Comparison of ENCODE assay signal across 9 mouse cellular contexts in the genomic region with DNA sequence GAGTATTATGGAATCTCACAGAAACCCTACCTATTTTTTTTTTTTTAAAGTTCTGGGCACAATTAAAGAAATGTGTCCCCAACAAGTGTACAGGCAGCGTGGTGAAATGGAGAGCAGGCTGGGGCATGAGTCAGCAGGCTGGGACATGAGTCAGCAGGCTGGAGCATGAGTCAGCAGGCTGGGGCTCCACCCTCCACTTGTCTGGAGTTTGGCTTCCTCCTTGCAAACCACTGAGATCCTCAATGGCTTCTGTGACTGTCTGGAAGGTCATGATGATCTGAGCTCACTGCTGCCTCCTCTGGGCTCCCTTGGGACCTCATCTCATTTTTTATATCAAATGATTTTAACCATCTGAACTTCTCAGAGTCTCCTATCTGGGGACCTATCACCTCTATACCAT. TPM values are rescaled to one million over a fixed set of nuclear protein-coding genes. Genes with fewer than 3 reads are reported as not detected.
DNase-seq lines count a peak whose midpoint lies in the region; ATAC-seq and TF ChIP-seq lines count a peak whose summit lies in the region.
"Had no signal": no experiment of that assay in that cellular context is flagged by ENCODE, and none has a peak within 500 bp of the region (broad histone marks: within the 10 kb centered on the region; RNA-seq: fewer than 3 reads in every experiment).

No protein-coding gene starts in this region.

- 71% methylated on average over 1 of the region's 1 CpGs for WGBS in kidney, embryonic 16.5 days
- WGBS in liver, embryonic 12.5 days (ENCODE audit: insufficient replicate concordance) = 23% methylated on average over 1 of the region's 1 CpGs

- no peak overlapping the region for H3K9ac ChIP-seq in kidney, embryonic 16.5 days (replicated peaks; ENCODE audit: low read length)
- H3K9ac ChIP-seq in liver, embryonic 12.5 days = no peak overlapping the region
- H3K9ac ChIP-seq: embryonic facial prominence, embryonic 13.5 days had no signal

- no peak for ATAC-seq in kidney, embryonic 16.5 days (ENCODE audit: low FRiP score, low TSS enrichment)
- ATAC-seq in liver, embryonic 12.5 days = peak; percentile 78

- H3K4me3 ChIP-seq in kidney, embryonic 16.5 days (ENCODE audit: low read length) = no peak overlapping the region
- H3K4me3 ChIP-seq in E14TG2a.4 (replicated peaks; ENCODE audit: low read length) = no peak overlapping the region
- no peak overlapping the region for H3K4me3 ChIP-seq in liver, embryonic 12.5 days
- H3K4me3 ChIP-seq: embryonic facial prominence, embryonic 13.5 days had no signal

- H3K4me2 ChIP-seq in kidney, embryonic 16.5 days (replicated peaks; ENCODE audit: low read depth, low read length) = no peak overlapping the region
- no peak overlapping the region for H3K4me2 ChIP-seq in liver, embryonic 12.5 days
- H3K4me2 ChIP-seq: embryonic facial prominence, embryonic 13.5 days had no signal

- peak; percentile 34 to 65 for DNase-seq in kidney, postnatal 4 days
- DNase-seq in adrenal gland, adult (ENCODE audit: inconsistent age in 2 of 2, low spot score in 1 of 2) = peak; percentile 86 to 93
- no peak for DNase-seq in urinary bladder, adult 2 months (ENCODE audit: low spot score)
- no peak for DNase-seq in kidney, adult 11 months
- DNase-seq in testis, postnatal 10 days (ENCODE audit: low spot score) = no peak

- no peaks in the 10 kb centered on the region for H3K9me3 ChIP-seq in kidney, embryonic 16.5 days (ENCODE audit: low read length)
- peaks cover 3% of the 10 kb centered on the region; the same call in 1 of the 2 replicates for H3K9me3 ChIP-seq in E14TG2a.4 (ENCODE audit: low read length)
- no peaks in the 10 kb centered on the region for H3K9me3 ChIP-seq in liver, embryonic 12.5 days (replicated peaks)
- H3K9me3 ChIP-seq: embryonic facial prominence, embryonic 13.5 days had no signal

- peak; percentile 17; the same call in 1 of the 2 replicates for TF ChIP-seq CTCF in E14TG2a.4 (conservative IDR thresholded peaks at IDR 0.05; ENCODE audit: low read length)

- H3K36me3 ChIP-seq in kidney, embryonic 16.5 days (ENCODE audit: insufficient read depth, low read length) = no peaks in the 10 kb centered on the region
- H3K36me3 ChIP-seq in E14TG2a.4 (ENCODE audit: insufficient read depth, low read length) = no peaks in the 10 kb centered on the region
- no peaks in the 10 kb centered on the region for H3K36me3 ChIP-seq in liver, embryonic 12.5 days
- H3K36me3 ChIP-seq: embryonic facial prominence, embryonic 13.5 days had no signal

- no peak overlapping the region for H3K27ac ChIP-seq in kidney, embryonic 16.5 days (ENCODE audit: low read length)
- H3K27ac ChIP-seq in liver, embryonic 12.5 days = no peak overlapping the region
- H3K27ac ChIP-seq: embryonic facial prominence, embryonic 13.5 days had no signal

- H3K4me1 ChIP-seq in kidney, embryonic 16.5 days (ENCODE audit: insufficient read depth, low read length) = peaks cover 19% of the 10 kb centered on the region
- peaks cover 6% of the 10 kb centered on the region for H3K4me1 ChIP-seq in E14TG2a.4 (replicated peaks; ENCODE audit: low read depth, low read length)
- H3K4me1 ChIP-seq in liver, embryonic 12.5 days = peaks cover 11% of the 10 kb centered on the region
- H3K4me1 ChIP-seq: embryonic facial prominence, embryonic 13.5 days had no signal

- no peaks in the 10 kb centered on the region for H3K27me3 ChIP-seq in kidney, embryonic 16.5 days (ENCODE audit: insufficient read depth, low read length)
- H3K27me3 ChIP-seq in E14TG2a.4 (ENCODE audit: insufficient read depth, low read length) = peaks cover 4% of the 10 kb centered on the region
- peaks cover 30% of the 10 kb centered on the region; the same call in 1 of the 2 replicates for H3K27me3 ChIP-seq in liver, embryonic 12.5 days (replicated peaks)
- H3K27me3 ChIP-seq: embryonic facial prominence, embryonic 13.5 days had no signal

RNA-seq across cellular contexts. Expression of a gene that starts 23.4 kb away (rescaled TPM):
- not detected in 2 replicates for polyA plus RNA-seq in kidney, embryonic 16.5 days (2015; fragmentation: Nextera tagmentation; extraction: Ambion mirVana)
- 0.36 and 0.77 TPM in 2 replicates for polyA plus RNA-seq in liver, embryonic 12.5 days (2016; fragmentation: Nextera tagmentation; extraction: Ambion mirVana)
- 0.09 and 0.12 TPM in 2 replicates for polyA plus RNA-seq in urinary bladder, adult 2 months (2012; rRNA removed)
- polyA plus RNA-seq: embryonic facial prominence, embryonic 13.5 days had no signal

RNA-seq across cellular contexts. Expression of a gene that starts 50.4 kb away (rescaled TPM):
- polyA plus RNA-seq in kidney, embryonic 16.5 days (2015; fragmentation: Nextera tagmentation; extraction: Ambion mirVana) = 45.4 and 48.4 TPM in 2 replicates
- 71.2 and 76.7 TPM in 2 replicates for polyA plus RNA-seq in liver, embryonic 12.5 days (2016; fragmentation: Nextera tagmentation; extraction: Ambion mirVana)
- polyA plus RNA-seq in urinary bladder, adult 2 months (2012; rRNA removed) = 122 and 131 TPM in 2 replicates

Comparison
In these comparisons a context has a peak if more than half of its experiments do, and no peak if none do; other contexts are left out.
1. DNase-seq: peak in kidney, postnatal 4 days (2 of 2) and adrenal gland, adult (2 of 2); none in urinary bladder, adult 2 months (single experiment), kidney, adult 11 months (single experiment) and testis, postnatal 10 days (single experiment).